Mouse (Mus musculus): Measurements from ENCODE around the gene Scrt2.

DNA sequence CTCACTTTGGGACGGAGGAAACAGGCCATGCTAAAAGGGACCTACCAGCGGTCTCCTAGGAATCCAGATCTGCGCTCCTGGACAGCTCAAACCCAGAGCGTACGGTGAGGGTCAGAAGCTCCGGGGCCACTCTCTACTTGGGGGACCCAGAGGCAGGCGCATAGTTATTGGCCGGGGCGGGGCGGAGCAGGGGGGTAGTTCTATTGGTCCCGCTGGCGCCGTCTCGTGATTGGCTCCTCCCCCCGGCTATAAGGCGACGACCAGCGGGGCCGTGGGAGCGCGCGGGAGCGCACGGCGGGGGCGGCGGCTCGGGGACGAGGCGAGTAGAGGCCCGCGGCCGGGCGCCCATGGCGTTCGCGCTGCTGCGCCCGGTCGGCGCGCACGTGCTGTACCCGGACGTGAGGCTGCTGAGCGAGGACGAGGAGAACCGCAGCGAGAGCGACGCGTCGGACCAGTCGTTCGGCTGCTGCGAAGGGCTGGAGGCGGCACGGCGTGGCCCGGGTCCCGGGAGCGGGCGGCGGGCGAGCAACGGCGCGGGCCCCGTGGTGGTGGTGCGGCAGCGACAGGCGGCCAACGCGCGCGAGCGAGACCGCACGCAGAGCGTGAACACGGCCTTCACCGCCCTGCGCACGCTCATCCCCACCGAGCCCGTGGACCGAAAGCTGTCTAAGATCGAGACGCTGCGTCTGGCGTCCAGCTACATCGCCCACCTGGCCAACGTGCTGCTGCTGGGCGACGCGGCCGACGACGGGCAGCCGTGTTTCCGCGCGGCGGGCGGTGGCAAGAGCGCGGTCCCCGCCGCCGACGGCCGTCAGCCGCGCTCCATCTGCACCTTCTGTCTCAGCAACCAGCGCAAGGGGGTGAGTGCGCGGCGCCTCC is 62.2 kb downstream of the Scrt2 start, which contains the start of gene Tcf15:
- no peak for TF ChIP-seq POLR2A (IDR thresholded peaks at IDR 0.05; ENCODE audit: control insufficient read depth, low read depth, low read length)
- TF ChIP-seq CTCF (IDR thresholded peaks at IDR 0.05; ENCODE audit: control insufficient read depth, insufficient read depth, insufficient replicate concordance, low read depth, low read length): no peak
